Mouse (Mus musculus): ENCODE measurements at regions not wholly inside any gene's neighbourhood (a gene's known extent, or its start where the extent isn't known, plus 50 kb on each side); places are given as distances from the start of the nearest gene placed in this dataset.

GRCm38 (mm10) chr11:64230071-64230470 is 150.8 kb upstream of the Cox10 start:
- DNase-seq (ENCODE audit: low spot score): no peak

- DNase-seq (ENCODE audit: low spot score): no peak
Observed at GRCm38 (mm10) chr11:64220888-64221287, 141.6 kb upstream of the Cox10 start.

GRCm38 (mm10) chr11:64217181-64217580 is 137.9 kb upstream of the Cox10 start:
- DNase-seq (ENCODE audit: low spot score): no peak

- DNase-seq (ENCODE audit: low spot score): no peak
Observed at GRCm38 (mm10) chr11:64210916-64211315, 131.6 kb upstream of the Cox10 start.

- DNase-seq (ENCODE audit: low spot score): no peak
Observed at GRCm38 (mm10) chr11:64208306-64208705, 129.0 kb upstream of the Cox10 start.

- DNase-seq (ENCODE audit: low spot score): no peak
Observed at GRCm38 (mm10) chr11:64207358-64207864, 128.1 kb upstream of the Cox10 start.

- no peak for DNase-seq (ENCODE audit: low spot score)
Observed at GRCm38 (mm10) chr11:64206155-64206554, 126.9 kb upstream of the Cox10 start.

- no peak for DNase-seq (ENCODE audit: low spot score)
Observed at GRCm38 (mm10) chr11:64205069-64205468, 125.8 kb upstream of the Cox10 start.

GRCm38 (mm10) chr11:64204305-64204704 is 125.0 kb upstream of the Cox10 start:
- DNase-seq (ENCODE audit: low spot score): no peak

- no peak for DNase-seq (ENCODE audit: low spot score)
Observed at GRCm38 (mm10) chr11:64200874-64201273, 121.6 kb upstream of the Cox10 start.

- DNase-seq (ENCODE audit: low spot score): no peak
Observed at GRCm38 (mm10) chr11:64195272-64195671, 116.0 kb upstream of the Cox10 start.

GRCm38 (mm10) chr11:64188701-64189100 is 109.4 kb upstream of the Cox10 start:
- DNase-seq (ENCODE audit: low spot score): no peak

GRCm38 (mm10) chr11:64187488-64188444 is 108.5 kb upstream of the Cox10 start:
- DNase-seq (ENCODE audit: low spot score): no peak

GRCm38 (mm10) chr11:64187007-64187406 is 107.7 kb upstream of the Cox10 start:
- no peak for DNase-seq (ENCODE audit: low spot score)

- DNase-seq (ENCODE audit: low spot score): no peak
Observed at GRCm38 (mm10) chr11:64186590-64186989, 107.3 kb upstream of the Cox10 start.

GRCm38 (mm10) chr11:64180036-64180435 is 100.8 kb upstream of the Cox10 start:
- no peak for DNase-seq (ENCODE audit: low spot score)

- DNase-seq (ENCODE audit: low spot score): no peak
Observed at GRCm38 (mm10) chr11:64173421-64174062, 94.3 kb upstream of the Cox10 start.

- no peak for DNase-seq (ENCODE audit: low spot score)
Observed at GRCm38 (mm10) chr11:64172926-64173325, 93.7 kb upstream of the Cox10 start.

- peak; percentile 61 for DNase-seq (ENCODE audit: low spot score)
Observed at GRCm38 (mm10) chr11:64168626-64169025, 89.4 kb upstream of the Cox10 start.

- no peak for DNase-seq (ENCODE audit: low spot score)
Observed at GRCm38 (mm10) chr11:64164796-64165195, 85.5 kb upstream of the Cox10 start.

- no peak for DNase-seq (ENCODE audit: low spot score)
Observed at GRCm38 (mm10) chr11:64158281-64158680, 79.0 kb upstream of the Cox10 start.

GRCm38 (mm10) chr11:64156640-64157039 is 77.4 kb upstream of the Cox10 start:
- no peak for DNase-seq (ENCODE audit: low spot score)

GRCm38 (mm10) chr11:64139483-64139882 is 60.2 kb upstream of the Cox10 start:
- no peak for DNase-seq (ENCODE audit: low spot score)

Data from testis, postnatal 10 days (tissue).